Mouse (Mus musculus) gastrocnemius, postnatal 36 days (tissue): ENCODE data around the gene Tlr9. TPM values are rescaled to one million over a fixed set of nuclear protein-coding genes. Genes with fewer than 3 reads are reported as not detected.

ENCODE experiments used
- DNase-seq, 2 experiments: peaks; one replicate each; pipeline ENCODE4 v3.0.0; 2022
- intact Hi-C: fragments of 180-260 bp; cut with DNase I; formaldehyde crosslinking; loops from one replicate; pipeline ENCODE4 v1.15.1; 2025
- total RNA-seq, 2 experiments: library from RNA; stranded (reverse); gene quantifications; 2 replicates each; pipeline ENCODE4 v1.2.3; 2021

Gene Tlr9
- total RNA-seq, 2 experiments from 2014 or later = 0.25 to 0.31 TPM

DNA sequence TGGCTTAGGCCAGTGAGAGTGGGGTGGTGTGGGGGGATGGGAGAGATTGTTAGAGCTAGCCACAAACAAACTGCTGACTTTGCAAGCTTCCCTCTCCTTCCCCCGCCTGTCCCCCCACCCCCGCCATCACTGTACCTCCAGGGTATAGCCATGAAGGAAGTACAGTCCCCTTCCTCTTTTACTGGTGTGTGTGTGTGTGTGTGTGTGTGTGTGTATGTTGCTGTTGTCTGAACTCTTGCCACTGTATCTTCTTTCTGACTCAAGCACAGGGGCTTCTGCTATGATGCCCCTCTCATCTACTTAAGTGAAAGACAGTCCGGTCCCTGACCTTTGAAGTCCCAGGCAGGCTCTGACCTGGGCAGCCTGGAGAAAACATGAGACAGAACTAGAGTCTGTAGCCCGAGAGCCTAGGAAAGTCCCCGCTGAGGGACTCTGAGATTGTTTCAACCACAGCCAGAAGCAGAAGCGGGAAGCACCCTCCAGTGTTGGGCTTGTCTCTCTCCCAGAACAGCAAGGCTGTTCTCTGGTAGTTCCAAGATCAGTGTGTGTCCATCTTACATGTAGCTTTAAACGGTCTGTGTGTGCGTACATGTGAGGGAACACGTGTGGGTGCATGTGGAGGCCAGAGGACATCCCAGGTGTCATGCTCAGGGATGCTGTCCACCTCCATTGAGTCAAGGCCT is 7.8 kb downstream of the Tlr9 start:
- intact Hi-C loops = no loop called here
- DNase-seq = no peak

DNA sequence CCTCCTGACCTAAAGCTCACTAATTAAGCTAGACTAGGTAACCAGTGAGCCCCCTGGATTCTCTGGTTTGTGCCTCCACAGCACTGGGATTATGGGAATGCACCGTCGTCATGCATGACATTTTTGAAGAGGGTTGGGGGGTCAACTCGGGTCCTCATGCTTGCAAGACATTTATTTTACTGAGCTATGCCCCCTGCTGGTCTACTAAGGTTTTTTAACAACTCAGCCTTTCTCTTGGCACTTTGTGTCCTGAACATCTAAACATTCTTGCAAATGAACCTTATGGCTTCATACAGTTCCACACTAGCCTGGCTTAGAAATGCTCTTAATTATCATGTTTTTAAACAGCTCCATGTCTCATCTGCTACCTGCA is 8.3 kb downstream of the Tlr9 start:
- no peak for DNase-seq
- intact Hi-C loops = no loop called here

DNA sequence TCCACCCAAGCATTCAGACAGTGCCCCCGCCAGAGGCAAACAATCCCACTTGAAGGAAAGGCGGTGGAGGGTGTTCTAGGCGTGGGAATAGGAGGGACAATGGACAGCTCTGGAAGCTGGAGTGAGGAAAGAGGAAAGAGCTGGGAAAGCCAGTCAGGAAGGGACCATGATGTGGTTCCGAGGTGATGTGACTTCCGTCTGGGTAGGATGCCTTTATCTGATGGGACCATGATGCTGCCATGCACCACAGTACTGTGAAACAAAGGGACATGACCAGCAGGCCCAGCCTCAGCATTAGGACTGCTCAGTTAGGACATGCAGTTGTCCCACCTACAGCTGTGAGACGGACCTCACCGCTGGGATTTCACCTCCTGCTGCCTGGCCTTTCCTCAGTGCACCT is 8.8 kb downstream of the Tlr9 start:
- intact Hi-C loops = no loop called here
- DNase-seq = no peak

DNA sequence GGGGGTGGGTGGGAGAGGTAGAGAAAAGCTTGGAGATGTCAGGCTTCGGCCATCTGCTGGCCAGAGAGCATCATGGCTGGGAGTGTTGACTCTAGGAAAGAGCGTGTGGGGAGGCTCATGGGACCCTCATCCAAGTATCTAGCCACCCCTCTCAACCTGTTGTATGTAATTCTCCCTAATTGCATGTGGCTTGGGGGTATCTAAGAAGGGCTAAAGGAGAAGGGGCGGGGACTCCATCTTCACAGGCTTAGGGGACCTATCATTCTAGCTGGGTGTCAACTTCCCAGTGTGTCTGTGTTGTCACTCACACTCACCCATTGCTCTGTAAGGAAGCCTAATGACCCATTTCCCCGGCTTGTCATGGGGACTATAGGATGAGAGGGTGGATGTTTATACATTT is 9.4 kb downstream of the Tlr9 start:
- intact Hi-C loops = no loop called here
- DNase-seq = no peak

DNA sequence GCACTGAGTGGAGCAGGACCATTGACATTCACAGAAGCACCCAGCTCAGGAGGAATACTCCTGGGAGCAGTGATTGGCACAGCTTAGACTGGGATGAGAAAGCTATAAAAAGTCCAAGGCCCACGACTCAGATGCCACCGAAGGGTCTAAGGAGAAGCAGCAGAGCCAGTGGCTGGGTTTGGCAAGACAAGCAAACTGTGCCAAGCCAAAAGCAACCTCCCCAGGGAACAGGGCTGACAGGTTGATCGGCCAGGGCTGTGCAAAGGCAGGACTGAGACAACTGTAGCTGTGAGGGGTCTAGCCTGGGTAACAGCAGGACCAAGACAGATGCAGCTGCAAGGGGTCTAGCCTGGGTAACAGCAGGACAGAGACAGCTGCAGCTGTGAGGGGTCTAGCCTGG is 10.6 kb downstream of the Tlr9 start:
- intact Hi-C loops = no loop called here
- DNase-seq = no peak

DNA sequence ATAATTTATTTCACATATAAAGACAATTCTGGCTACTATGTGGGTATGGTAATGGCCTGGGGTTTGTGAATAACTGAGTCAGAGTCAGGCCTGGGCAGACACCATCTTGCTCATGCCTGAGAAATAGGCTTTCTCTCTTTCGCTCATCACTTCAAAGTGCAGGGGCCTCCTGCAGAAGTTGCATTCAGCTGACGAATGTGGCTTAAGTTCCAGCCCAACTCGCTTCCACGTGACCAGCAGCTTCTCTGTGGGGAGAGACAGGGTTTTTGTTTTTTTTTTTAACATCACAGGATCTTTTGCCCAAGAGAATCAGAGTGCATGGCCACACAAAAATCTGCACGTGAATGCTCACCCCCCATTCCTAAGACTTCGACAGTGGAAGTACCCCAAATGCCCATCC is 11.6 kb downstream of the Tlr9 start:
- intact Hi-C loops = no loop called here

DNA sequence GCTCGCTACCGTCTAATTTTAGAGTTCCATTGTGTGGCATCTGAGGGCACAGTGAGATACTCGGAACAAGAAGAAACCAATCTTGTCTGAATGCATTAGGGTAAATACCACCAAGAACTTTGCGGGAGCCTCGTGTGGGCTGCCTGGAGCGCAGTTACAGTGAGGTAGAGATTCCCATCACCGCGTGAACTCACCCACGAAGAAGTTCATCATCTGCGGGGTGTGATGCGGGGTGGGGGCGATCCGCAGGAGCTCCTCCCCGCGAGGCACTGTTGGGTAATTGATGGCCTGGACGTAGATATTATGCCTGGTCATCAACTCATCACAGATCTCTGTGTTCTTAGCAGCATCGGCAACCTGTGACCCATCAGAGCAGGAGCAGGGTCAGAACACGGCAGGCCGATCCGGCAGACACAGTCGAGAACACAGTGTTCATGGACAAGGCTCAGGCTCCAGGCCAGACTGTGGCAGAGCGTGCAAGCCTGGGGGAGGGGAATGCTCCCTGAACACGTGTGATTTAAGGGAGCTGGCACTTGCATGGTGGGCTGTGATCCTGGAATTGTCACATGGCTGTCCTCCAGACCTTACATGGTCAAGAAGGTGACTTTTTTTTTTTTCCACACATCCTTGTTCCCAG is 12.9 kb downstream of the Tlr9 start:
- DNase-seq = no peak
- intact Hi-C loops = no loop called here

More for the DNA sequence above, 11.6 kb downstream of the Tlr9 start:
- no peak for DNase-seq

DNA sequence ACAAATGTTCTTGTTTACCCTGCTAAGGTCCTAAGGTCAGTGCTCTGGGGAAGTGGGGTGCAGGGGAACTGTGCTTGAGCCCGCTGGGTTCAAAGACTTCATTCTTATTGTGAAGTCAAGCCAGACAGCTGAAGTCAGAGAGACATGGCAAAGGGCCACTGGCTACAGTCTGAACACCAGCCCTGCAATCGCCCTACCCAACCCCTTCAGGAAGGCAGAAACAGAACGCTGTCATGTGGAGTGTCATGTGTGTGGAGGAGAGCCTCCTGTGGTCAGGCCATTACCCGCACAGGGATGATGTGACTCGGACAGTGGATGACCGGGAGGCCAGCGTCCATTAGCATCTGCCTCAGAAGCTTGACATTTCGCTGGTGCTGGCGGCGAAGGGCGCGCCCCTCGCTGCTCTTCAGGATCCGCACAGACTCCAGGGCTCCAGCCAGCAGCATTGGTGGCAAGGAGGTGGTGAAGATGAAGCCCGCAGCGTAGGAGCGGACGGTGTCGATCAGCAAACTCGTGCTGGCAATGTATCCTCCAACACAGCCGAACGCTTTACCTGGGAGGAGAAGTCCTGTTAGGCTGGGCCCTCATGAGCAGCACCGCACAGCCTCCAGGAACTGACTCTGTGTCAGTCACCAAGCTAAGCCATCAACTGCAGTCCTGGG is 13.9 kb downstream of the Tlr9 start:
- no peak for DNase-seq
- intact Hi-C loops = no loop called here

DNA sequence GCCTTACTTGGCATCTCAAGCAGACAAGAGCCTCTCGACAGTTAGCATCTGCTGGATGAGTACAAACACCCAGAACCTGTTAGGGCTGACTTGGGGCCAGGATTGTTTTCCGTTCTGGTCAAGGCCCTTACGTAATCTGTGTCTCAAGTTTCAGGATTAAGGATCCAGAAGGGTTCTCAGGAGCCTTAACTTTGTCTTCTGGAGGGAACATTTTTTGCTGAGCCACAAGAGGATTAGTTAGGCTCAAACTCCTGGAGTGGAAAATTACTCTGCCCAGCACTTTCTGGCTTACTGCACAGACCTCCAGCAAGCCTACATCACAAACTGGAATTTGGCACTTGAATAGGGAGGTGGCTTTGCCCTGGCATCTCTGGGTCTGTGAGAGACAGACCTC is 14.4 kb downstream of the Tlr9 start:
- intact Hi-C loops = no loop called here
- DNase-seq = no peak

DNA sequence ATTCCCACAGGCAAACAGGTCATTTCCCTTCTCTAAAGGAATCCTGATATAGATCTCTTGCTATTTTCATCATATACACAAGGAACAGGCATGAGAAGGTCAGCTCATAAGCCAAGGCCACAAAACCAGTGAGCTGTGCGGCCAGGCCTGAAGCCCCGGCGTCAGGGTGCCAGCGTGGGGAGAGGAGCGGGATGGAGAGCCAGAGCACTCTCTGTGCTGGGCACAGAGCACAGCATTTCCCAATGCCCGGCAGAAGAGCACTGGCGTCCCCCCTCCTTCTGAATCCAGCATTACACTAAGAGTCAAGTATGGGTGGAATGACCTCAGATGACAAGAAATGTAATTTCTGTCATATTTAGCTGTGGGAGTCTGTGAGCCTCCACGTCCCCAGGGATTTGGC is 15.0 kb downstream of the Tlr9 start:
- DNase-seq = no peak
- intact Hi-C loops = no loop called here

DNA sequence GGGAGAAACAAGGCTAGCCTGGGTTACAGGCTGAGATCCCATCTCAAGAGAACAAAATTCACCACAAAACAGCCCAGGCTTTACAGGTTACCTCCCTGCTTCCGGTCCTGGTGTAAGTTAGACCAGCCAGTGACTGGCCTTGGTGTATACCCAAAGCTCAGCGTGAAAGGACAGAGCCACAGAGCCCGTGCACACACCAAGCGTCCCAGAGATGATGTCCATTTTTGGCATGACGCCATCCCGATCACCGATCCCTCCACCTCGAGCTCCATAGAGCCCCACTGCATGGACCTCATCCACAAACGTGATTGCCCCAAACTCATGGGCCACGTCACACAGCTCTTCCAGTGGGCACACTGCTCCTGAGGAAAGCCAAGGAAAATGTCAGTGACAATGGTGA is 15.5 kb downstream of the Tlr9 start:
- intact Hi-C loops = no loop called here
- DNase-seq = no peak

DNA sequence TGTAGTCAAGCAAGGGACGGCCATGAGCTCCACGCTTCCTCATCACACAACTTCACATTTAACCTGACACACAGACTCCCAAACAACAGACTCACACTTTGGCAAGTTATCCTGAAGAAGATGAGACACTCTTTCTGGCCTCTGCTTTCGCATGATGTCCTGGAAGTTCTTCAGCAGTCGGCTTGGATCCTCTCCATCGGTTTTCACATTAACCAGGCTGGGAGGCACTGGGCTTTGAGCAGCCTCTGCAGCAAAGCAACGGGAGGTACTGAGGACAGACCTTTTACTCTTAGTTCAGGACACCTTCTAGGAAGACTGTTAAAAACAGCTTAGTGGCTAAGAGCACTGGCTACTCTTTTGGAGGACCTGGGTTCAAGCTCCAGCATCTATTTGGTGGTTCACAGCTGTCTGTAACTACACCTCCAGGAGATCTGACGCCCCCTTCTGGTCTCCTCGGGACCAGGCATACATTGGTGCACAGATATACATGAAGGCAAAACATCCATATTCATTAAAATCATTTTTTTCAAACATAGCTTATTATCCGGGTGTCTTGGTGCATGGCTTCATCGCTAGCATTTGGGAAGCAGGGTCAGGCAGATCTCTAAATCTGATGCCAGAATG is 19.3 kb downstream of the Tlr9 start:
- intact Hi-C loops = loop anchor here (10.0 kb wide), 1 partner anchor 1957 kb away; no protein-coding TSS in a partner anchor
- no peak for DNase-seq

DNA sequence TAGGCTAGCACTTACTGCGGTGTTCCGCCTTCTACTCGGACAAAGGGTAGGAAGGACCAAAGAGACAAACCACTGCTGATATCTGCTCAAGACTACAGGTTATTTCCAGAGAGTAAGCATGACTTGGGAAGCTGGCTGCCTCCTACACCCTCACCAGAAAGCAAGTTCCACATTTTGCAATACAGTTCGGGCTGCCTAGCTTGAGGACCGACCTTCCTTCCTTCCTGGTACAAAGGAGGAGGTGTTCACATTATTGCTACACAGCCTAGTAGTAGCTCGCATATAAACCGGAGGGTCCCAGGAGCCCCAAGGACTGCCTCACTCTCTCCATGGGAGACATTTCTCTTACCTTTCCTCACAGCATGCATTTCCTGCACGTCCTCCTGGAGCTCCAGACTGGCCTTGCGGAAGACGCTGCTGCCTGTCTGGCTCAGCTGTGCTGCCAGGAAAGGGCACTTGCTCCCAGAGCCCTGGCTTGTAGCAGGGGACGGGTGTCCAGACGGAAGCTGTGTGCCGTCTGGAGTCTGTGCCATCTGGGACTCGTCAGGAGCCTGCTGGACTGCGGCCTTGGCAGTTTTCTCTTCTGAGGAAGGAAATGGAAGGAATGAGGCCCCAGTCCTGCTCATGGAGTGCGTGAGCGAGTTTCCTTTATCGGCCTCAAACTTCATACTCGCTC is 20.6 kb downstream of the Tlr9 start:
- intact Hi-C loops = loop anchor here (10.0 kb wide), 1 partner anchor 1958 kb away; no protein-coding TSS in a partner anchor
- no peak for DNase-seq

DNA sequence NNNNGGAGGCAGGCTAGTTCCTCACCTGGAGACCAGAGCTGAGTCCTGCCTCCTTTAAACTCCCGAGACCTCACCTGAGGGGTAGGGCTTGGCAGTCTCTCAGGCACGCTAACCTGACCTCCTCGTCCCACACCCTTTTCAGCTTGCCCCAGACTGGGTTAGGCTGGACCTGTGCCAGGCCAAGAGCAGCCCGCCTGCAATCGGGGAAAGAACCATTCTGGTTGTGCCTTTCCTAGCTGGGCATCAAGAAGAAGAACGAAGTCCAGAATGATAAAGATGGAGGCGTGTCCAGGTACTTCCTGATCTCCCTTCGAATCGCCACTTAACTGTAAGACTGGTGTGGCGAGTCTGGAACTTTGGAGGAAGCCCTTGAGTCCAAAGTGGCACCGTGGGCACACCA is 27.2 kb downstream of the Tlr9 start:
- intact Hi-C loops = loop anchor here (2.0 to 10.0 kb wide), 2 partner anchors 31 to 1965 kb away; partner anchors contain the start of gene Poc1a
- DNase-seq = no peak

DNA sequence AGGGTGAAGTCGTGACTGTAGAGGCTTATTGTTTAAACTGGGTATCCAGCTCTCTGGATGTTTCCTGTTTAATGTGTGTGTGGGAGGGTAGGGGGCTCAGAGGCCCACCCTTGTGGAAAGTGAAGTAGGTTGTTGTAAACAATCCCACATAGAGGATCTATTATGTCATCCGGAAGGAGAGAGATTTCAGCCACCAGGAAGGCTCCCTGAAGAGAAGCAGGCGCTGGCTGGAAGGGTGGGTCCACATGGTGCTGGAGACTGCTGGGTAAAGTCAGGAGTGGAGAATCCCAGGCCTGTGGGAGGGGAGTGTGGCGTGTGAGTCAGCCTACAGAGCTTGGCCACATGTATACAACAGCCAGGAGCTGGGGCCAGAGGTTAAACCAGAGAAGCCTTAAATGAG is 27.8 kb downstream of the Tlr9 start:
- DNase-seq = no peak
- intact Hi-C loops = no loop called here

DNA sequence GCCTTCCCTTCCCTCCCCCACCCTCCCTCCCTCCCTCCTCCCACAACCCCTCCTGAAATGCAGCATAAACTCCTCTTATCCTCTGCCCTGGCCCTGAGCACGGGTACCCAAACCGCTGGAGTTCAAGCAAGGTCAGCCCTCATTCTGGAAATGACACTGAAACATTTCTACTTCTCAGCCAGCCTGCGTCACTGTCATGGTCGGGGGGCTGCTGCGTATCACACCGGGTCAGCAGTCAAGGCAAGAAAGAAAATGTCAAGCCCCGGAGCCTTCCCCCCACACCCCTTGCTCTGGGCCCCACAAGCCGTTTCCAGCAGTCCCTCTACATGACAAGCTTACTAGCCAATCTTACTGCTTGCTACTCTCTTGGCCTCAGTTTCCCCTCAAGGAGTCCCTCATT is 28.7 kb downstream of the Tlr9 start:
- intact Hi-C loops = no loop called here
- DNase-seq = no peak

DNA sequence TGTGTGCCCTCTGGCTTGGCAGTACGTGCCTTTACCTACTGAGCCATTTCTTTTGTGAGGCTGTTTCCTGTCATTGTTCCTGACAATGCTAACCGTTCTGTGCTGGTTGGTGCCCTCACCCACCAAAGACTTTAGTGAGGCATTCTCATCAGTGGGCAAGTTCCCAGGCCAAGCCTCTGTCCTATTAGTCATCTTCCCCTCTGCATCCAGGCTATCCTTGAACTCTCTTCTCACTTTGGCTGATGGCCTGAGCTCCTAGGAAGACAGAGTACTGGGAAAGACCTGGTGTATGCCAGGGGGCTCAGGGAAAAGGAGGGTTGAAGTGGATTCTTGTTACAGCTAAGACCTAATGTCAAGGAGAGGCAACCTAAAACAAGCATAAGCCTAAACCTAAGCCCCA is 31.6 kb downstream of the Tlr9 start:
- intact Hi-C loops = no loop called here
- no peak for DNase-seq

DNA sequence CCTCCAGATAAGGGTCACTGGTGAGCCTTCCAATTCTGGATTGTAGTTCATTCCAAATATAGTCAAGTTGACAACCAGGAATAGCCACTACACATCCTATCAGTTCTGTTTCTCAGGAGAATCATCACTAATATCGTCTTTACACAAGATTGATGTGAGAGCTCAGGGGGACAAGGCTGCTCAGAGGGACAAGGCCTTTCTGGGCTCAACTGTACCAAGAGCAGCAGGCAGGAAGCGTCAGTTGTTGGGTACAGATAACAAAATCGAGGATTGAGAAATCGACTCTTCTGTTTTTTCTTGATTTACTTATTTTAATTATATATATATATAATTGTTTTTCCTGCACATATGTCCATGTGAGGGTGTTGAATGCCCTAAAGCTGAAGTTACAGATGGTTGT is 36.0 kb downstream of the Tlr9 start:
- no peak for DNase-seq
- intact Hi-C loops = no loop called here

DNA sequence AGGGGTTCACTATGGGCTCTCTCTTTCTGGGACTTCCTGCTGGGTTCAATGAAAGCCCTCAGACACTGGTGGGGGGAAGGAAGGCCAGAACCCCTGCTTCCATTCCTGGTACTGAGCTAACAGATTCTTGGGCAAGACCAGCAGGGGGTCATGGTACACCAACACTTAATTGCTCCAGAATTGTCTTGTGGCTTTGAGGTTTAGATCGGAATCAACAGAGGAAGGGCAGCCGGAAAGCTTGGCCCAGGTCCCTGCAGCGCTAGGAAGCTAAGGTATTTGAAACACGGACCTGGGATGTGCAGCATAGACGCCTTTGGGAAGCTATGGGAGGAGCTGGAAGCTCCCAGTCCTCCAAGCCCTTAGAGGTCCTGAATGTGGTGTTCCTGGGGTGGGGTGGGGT is 36.6 kb downstream of the Tlr9 start:
- no peak for DNase-seq
- intact Hi-C loops = no loop called here

DNA sequence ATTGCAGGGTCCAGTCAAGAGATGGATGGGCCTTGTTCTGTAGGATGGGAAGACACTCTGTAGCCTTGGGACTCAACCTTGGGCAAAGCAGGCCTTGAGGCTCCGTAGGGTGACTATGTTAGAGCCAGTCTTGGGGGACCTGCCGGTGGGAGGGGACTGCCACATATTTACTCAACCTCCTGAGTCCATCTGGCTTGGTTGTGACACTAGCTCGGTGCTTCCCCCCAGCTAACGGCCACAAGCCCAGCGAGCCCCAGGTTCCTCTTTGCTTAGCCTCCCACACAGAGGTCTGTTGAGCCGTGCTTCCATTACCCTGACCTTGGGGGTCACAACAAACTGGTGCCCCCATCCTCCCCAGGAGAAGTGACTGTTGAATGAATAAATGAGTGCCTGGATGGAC is 38.7 kb downstream of the Tlr9 start:
- no peak for DNase-seq
- intact Hi-C loops = no loop called here

DNA sequence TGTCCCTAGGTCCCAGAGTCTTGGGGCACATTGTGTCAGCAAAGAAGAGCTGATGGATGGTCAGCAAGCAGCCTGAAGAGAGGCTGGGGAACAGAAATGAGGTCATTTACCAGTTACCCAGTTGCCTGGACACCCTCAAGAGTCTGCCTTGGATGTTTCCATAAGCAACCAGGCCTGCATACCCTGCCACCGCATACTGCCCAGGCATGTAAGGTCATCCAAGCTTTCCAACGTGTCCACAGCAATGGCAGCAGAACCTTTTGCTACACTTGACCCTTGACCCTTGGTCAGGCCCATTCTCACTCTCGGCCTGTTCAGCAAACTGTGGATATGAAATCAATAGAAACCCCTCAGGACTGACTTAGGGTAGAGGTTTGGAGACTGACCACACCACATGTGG is 39.1 kb downstream of the Tlr9 start:
- intact Hi-C loops = no loop called here
- DNase-seq = no peak
